Mouse (Mus musculus) erythroblast, embryonic 14.5 days (primary cell): ENCODE results near the gene Ugt1a6a. TPM values are rescaled to one million over a fixed set of nuclear protein-coding genes. Genes with fewer than 3 reads are reported as not detected.
A peak's percentile ranks its signal among the peaks of the same experiment; 100 is the strongest.

Experiments
- H3K27me3 ChIP-seq: 2 replicates; pipeline ENCODE4 v1.6.1; 2012; ENCODE audit warnings: inconsistent platforms; ENCODE audit not compliant: control insufficient read depth
- H3K36me3 ChIP-seq: 2 replicates; pipeline ENCODE4 v1.6.1; 2012; ENCODE audit warnings: mild to moderate bottlenecking, inconsistent platforms; ENCODE audit not compliant: control insufficient read depth
- H3K4me1 ChIP-seq: 2 replicates; pipeline ENCODE4 v1.6.1; 2012; ENCODE audit warnings: inconsistent platforms; ENCODE audit not compliant: control insufficient read depth
- H3K4me3 ChIP-seq: replicated peaks from 2 replicates; pipeline ENCODE3; 2012; ENCODE audit warnings: moderate library complexity, mild to moderate bottlenecking, inconsistent platforms
- H3K9me3 ChIP-seq: 2 replicates; pipeline ENCODE4 v1.6.1; 2012; ENCODE audit warnings: low read length, inconsistent platforms, mixed read lengths; ENCODE audit not compliant: control insufficient read depth
- GATA1 ChIP-seq: IDR thresholded peaks from 2 replicates; pipeline ENCODE4 v1.6.1; 2012; ENCODE audit warnings: low read length, inconsistent platforms, mixed read lengths
- TAL1 ChIP-seq: IDR thresholded peaks from 3 replicates; pipeline ENCODE4 v1.6.1; 2012; ENCODE audit warnings: low read length, inconsistent platforms, mixed read lengths
- polyA plus RNA-seq: library from polyadenylated mRNA; stranded (reverse); fragments of >175 nt; gene quantifications from 2 replicates; pipeline ENCODE4 v1.2.3, GENCODE M21; 2012

Gene Ugt1a6a
- polyA plus RNA-seq, 1 experiment: not detected

DNA sequence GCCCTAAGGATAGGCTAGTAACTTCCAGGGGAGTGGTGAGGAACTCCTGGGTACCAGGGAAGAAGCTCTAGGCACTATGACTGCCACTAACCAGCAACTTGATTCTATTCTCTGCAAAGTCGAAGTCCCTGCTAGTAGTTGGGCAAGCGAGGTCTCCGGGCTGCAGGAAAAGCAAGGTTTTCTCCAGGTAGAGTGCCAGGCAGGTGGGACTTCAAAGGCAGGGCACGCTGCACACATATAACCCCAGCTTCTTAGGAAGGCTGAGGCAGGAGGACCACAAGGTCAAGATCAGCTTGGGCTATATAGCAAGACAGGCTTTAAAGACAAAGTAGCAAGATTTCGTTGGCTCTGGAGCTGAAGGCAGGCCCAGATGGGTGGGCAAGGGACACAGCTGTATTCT lies 129.2 kb downstream of the Ugt1a6a start:
- Histone ChIP-seq H3K4me3 (no peak overlapping the region), H3K36me3 (peaks cover 97% of the 10 kb centered on the region), H3K4me1 (peaks cover 23% of the 10 kb centered on the region), H3K27me3 (no peaks in the 10 kb centered on the region), H3K9me3 (no peaks in the 10 kb centered on the region)
- TF ChIP-seq GATA1: no peak
- no peak for TF ChIP-seq TAL1

DNA sequence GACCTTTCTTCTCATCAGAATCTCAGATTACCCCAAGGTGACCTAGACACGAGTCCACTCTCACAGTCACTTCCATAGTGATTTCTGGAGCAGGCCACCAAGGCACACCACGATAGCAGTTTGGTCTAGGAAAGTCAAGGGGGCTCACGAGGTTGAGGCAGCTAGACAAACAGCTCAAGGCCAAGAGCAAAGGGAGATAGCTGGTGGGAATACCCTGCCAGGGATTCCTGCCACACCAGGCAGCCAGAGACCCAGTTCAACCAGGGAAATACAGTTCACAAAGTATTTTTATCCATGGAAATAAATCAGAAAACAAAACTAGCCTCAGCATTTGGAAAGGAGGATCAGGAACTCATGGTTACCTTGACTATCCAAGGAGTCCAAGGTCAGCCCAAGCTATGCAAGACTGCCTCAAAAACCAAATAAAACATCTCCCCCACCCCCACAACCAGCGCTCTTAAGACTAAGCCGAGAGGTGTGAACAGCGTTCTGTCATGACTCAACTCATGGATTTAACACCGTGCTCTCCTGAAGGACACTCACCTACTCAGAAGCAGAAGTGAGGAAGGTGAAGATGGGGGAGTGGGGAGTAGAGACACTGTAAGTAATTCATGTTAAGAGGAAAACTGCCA lies 129.7 kb downstream of the Ugt1a6a start:
- Histone ChIP-seq H3K36me3 (peaks cover 100% of the 10 kb centered on the region), H3K4me3 (no peak overlapping the region)

GRCm38 (mm10) chr1:88264869-88265240 lies 130.2 kb downstream of the Ugt1a6a start:
- TF ChIP-seq GATA1 (no peak), TAL1 (no peak)
- Histone ChIP-seq H3K9me3 (no peaks in the 10 kb centered on the region), H3K4me3 (no peak overlapping the region), H3K36me3 (peaks cover 100% of the 10 kb centered on the region), H3K27me3 (no peaks in the 10 kb centered on the region), H3K4me1 (peaks cover 16% of the 10 kb centered on the region)

More for the DNA sequence above, 129.7 kb downstream of the Ugt1a6a start:
- no peaks in the 10 kb centered on the region for H3K27me3 ChIP-seq
- H3K9me3 ChIP-seq: no peaks in the 10 kb centered on the region
- H3K4me1 ChIP-seq: peaks cover 20% of the 10 kb centered on the region
- TF ChIP-seq GATA1 (no peak), TAL1 (no peak)

GRCm38 (mm10) chr1:88266123-88266522 lies 131.5 kb downstream of the Ugt1a6a start:
- H3K4me1 ChIP-seq: peaks cover 10% of the 10 kb centered on the region
- H3K36me3 ChIP-seq: peaks cover 98% of the 10 kb centered on the region
- no peak overlapping the region for H3K4me3 ChIP-seq
- H3K9me3 ChIP-seq: peaks cover under 1% of the 10 kb centered on the region
- TF ChIP-seq GATA1: no peak
- TF ChIP-seq TAL1: no peak
- no peaks in the 10 kb centered on the region for H3K27me3 ChIP-seq

DNA sequence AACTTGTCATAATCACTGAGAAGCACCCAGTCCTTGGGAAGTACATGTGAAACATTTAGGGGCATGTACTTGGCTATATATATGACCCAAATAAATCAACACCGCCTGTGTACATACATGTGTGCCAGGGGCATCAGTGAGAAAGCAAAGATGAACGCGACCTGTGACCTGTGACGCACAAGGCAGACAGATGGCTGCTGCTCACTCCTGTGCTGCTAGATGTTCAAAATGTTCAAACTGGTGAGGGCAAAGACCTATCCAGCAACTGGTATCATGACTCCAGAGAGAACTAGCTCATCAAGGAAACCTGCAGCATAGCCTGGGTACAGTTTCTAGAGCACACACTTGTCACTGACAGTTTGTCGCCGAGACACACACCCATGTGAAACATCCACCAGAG lies 132.9 kb downstream of the Ugt1a6a start:
- H3K9me3 ChIP-seq: peaks cover 13% of the 10 kb centered on the region
- H3K36me3 ChIP-seq: peaks cover 98% of the 10 kb centered on the region
- H3K4me1 ChIP-seq: no peaks in the 10 kb centered on the region
- H3K4me3 ChIP-seq: no peak overlapping the region
- TF ChIP-seq GATA1 (no peak), TAL1 (0 out of 3 replicates have a peak, but pooled peaks have one; percentile 21)
- no peaks in the 10 kb centered on the region for H3K27me3 ChIP-seq

DNA sequence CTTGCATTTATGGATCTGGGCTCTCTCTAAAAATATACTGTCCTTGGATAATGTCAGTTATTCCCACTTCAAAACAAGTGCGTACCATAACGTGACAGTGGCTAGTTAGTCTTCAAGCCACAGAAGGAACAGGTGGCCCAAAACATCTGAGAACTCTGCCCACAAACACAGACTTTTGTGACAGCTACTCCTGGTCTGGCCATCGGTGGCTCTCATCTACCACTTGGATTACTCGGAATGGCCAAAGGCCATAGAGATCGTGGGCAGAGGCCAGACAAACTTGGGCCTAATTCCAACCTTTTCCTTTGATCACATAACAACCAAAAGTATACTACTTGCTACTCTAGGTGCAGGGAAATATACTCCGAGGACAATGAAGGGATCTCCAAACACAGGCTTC lies 133.5 kb downstream of the Ugt1a6a start:
- TF ChIP-seq GATA1 (no peak), TAL1 (no peak)
- H3K9me3 ChIP-seq: peaks cover 13% of the 10 kb centered on the region
- no peaks in the 10 kb centered on the region for H3K27me3 ChIP-seq
- no peak overlapping the region for H3K4me3 ChIP-seq
- no peaks in the 10 kb centered on the region for H3K4me1 ChIP-seq
- H3K36me3 ChIP-seq: peaks cover 98% of the 10 kb centered on the region

Other genes with a start within 250 kb of the Ugt1a6a start
- gene Usp40, start 126.3 kb upstream of the Ugt1a6a start, polyA plus RNA-seq: 0.02 and 0.03 TPM in 2 replicates
- gene Ugt1a10, start 79.4 kb upstream of the Ugt1a6a start, polyA plus RNA-seq: 0.04 TPM in 1 of 2 replicates, not detected in the other
- not detected in 2 replicates for gene Ugt1a9, start 64.0 kb upstream of the Ugt1a6a start, polyA plus RNA-seq
- not detected in 2 replicates for gene Ugt1a8, start 47.0 kb upstream of the Ugt1a6a start, polyA plus RNA-seq
- gene Ugt1a7c, start 39.7 kb upstream of the Ugt1a6a start, polyA plus RNA-seq: 0.06 TPM in 1 of 2 replicates, not detected in the other
- not detected in 2 replicates for gene Ugt1a6b, start 31.6 kb upstream of the Ugt1a6a start, polyA plus RNA-seq
- not detected in 2 replicates for gene Ugt1a5, start 31.2 kb downstream of the Ugt1a6a start, polyA plus RNA-seq
- gene Ugt1a2, start 65.8 kb downstream of the Ugt1a6a start, polyA plus RNA-seq: not detected in 2 replicates
- 5.5 and 6.1 TPM in 2 replicates for gene Dnajb3, start 71.0 kb downstream of the Ugt1a6a start, polyA plus RNA-seq
- gene Ugt1a1, start 77.2 kb downstream of the Ugt1a6a start, polyA plus RNA-seq: 0.02 TPM in 1 of 2 replicates, not detected in the other
- gene Mroh2a, start 92.2 kb downstream of the Ugt1a6a start, polyA plus RNA-seq: not detected in 2 replicates
- gene Hjurp, start 142.8 kb downstream of the Ugt1a6a start, polyA plus RNA-seq: 1.1 and 2.2 TPM in 2 replicates
- gene Trpm8, start 142.9 kb downstream of the Ugt1a6a start, polyA plus RNA-seq: not detected in 2 replicates